ENCODE assay signal across 8 mouse cellular contexts in the genomic region with DNA sequence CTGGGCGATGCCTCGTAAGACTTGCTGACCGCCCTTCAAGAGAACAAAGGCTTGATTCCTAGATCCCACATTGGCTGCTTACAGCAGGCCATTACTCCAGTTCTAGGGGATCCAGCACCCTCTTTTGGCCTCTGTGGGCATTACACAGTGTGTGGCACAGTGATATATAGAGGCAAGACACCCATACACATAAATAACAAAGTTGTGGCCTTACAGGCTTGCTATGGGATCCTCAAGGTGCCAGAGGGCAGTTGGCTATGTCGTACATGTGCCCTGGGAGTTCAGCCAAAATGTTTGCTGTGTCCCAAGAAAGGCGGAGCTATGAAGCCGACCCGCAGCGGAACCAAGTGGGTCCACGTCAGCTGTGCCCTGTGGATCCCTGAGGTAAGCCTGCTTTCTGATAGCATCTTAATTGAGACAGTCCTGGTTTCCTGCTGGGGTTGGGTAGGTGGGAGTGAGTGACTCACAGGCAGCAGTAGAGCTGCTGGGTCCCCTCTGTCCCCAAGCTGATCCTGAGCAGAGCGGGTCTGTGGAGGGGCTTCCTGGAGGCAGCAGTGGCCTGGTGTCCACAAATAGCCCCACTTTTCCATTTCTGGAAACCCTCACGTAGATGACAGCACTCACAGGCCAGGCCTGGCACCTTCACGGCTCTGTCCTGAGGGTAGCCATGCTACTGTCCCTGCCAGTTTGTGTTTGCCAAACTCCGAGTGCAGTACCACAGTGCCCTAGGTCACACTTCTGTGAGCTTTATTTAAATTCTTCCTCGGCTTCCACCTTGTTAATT. TPM values are rescaled to one million over a fixed set of nuclear protein-coding genes. Genes with fewer than 3 reads are reported as not detected.
DNase-seq lines count a peak whose midpoint lies in the region; ATAC-seq lines count a peak whose summit lies in the region.

No protein-coding gene starts in this region.

- intact Hi-C loops in heart, postnatal 14 days (cut with DNase I) = loop anchor here (5.0 kb wide), 2 partner anchors 373 to 518 kb away; partner anchors contain the start of gene Pgrmc2

- no peak overlapping the region for H3K9ac ChIP-seq in forebrain, embryonic 11.5 days (ENCODE audit: low read length)
- no peak overlapping the region for H3K9ac ChIP-seq in midbrain, embryonic 13.5 days (replicated peaks)

- WGBS in forebrain, embryonic 11.5 days = 81% methylated on average over 14 of the region's 14 CpGs
- WGBS in midbrain, embryonic 13.5 days = 76% methylated on average over 14 of the region's 14 CpGs

- H3K36me3 ChIP-seq in forebrain, embryonic 11.5 days (ENCODE audit: control insufficient read depth, insufficient read depth, low read length) = peaks cover 3% of the 10 kb centered on the region; the same call in 1 of the 2 replicates
- H3K36me3 ChIP-seq in midbrain, embryonic 13.5 days = peaks cover 43% of the 10 kb centered on the region

- no peak overlapping the region for H3K4me2 ChIP-seq in forebrain, embryonic 11.5 days (ENCODE audit: low read depth, low read length, severe bottlenecking)
- no peak overlapping the region for H3K4me2 ChIP-seq in midbrain, embryonic 13.5 days (replicated peaks)

- no peaks in the 10 kb centered on the region for H3K27me3 ChIP-seq in forebrain, embryonic 11.5 days (ENCODE audit: control insufficient read depth, insufficient read depth, low read length)
- H3K27me3 ChIP-seq in midbrain, embryonic 13.5 days = no peaks in the 10 kb centered on the region

- no peak overlapping the region for H3K4me3 ChIP-seq in forebrain, embryonic 11.5 days (ENCODE audit: low read depth, low read length)
- no peak overlapping the region for H3K4me3 ChIP-seq in midbrain, embryonic 13.5 days (replicated peaks)

- H3K27ac ChIP-seq in forebrain, embryonic 11.5 days (ENCODE audit: low read depth, low read length) = no peak overlapping the region
- no peak overlapping the region for H3K27ac ChIP-seq in midbrain, embryonic 13.5 days

- no peaks in the 10 kb centered on the region for H3K9me3 ChIP-seq in forebrain, embryonic 11.5 days (ENCODE audit: control insufficient read depth, low read length)
- no peaks in the 10 kb centered on the region for H3K9me3 ChIP-seq in midbrain, embryonic 13.5 days

- H3K4me1 ChIP-seq in forebrain, embryonic 11.5 days (replicated peaks; ENCODE audit: control insufficient read depth, insufficient read depth, low read length) = peaks cover 11% of the 10 kb centered on the region; the same call in 1 of the 2 replicates
- peaks cover 27% of the 10 kb centered on the region for H3K4me1 ChIP-seq in midbrain, embryonic 13.5 days (replicated peaks)

- ATAC-seq in forebrain, embryonic 11.5 days (replicated peaks; ENCODE audit: low FRiP score) = peak; percentile 54
- ATAC-seq in midbrain, embryonic 13.5 days = peak; percentile 57

- peak; percentile 36 to 49 for DNase-seq in urinary bladder, postnatal 36 days (ENCODE audit: low spot score in 2 of 2)
- DNase-seq in urinary bladder, adult 18-20 months (ENCODE audit: low spot score in 2 of 2) = no peak
- peak; percentile 25 for DNase-seq in c-Kit-positive CD71-positive TER-119-negative erythroid progenitor cells, embryonic 14.5 days (ENCODE audit: low read depth)
- DNase-seq in forebrain, embryonic 11.5 days (ENCODE audit: low spot score) = peak; percentile 71
- DNase-seq in heart, postnatal 14 days = peak; percentile 62 to 73
- peak; percentile 69 to 83 for DNase-seq in kidney, postnatal 25 days
- DNase-seq in yolk sac, embryonic 10.5 days (ENCODE audit: low spot score) = no peak

RNA-seq across cellular contexts. Expression of gene Jade1, which starts 44.5 kb away (rescaled TPM):
- polyA plus RNA-seq in forebrain, embryonic 11.5 days (2014; fragmentation: Nextera tagmentation; extraction: Ambion mirVana) = 22.4 and 24.1 TPM in 2 replicates
- total RNA-seq in heart, postnatal 14 days (2021) = 10 to 100 TPM; 28.1 to 28.6 TPM
- polyA plus RNA-seq in midbrain, embryonic 13.5 days (2015; fragmentation: Nextera tagmentation; extraction: Ambion mirVana) = 10.5 and 13.2 TPM in 2 replicates

Comparison
In these comparisons a context has a peak if more than half of its experiments do, and no peak if none do; other contexts are left out.
1. DNase-seq: peak in urinary bladder, postnatal 36 days (2 of 2), c-Kit-positive CD71-positive TER-119-negative erythroid progenitor cells, embryonic 14.5 days (single experiment), forebrain, embryonic 11.5 days (single experiment), heart, postnatal 14 days (2 of 2) and kidney, postnatal 25 days (2 of 2); none in urinary bladder, adult 18-20 months (0 of 2) and yolk sac, embryonic 10.5 days (single experiment).